Mouse (Mus musculus) kidney, embryonic 15.5 days (tissue): ENCODE results near the gene D130043K22Rik. TPM values are rescaled to one million over a fixed set of nuclear protein-coding genes. Genes with fewer than 3 reads are reported as not detected.

Experiments used
- ATAC-seq: fragments of 200-750 bp; cut with Nextera tagmentation; replicated peaks from 2 replicates; pipeline ENCODE4 v1.8.0; 2017; ENCODE audit warnings: moderate TSS enrichment; ENCODE audit not compliant: low FRiP score
- H3K27ac ChIP-seq: fragments of 300-500 bp; sonication (generic); 2 replicates; pipeline ENCODE4 v1.5.1; 2015; ENCODE audit warnings: mild to moderate bottlenecking, inconsistent platforms
- H3K27me3 ChIP-seq: fragments of 300-500 bp; sonication (generic); 2 replicates; pipeline ENCODE4 v1.6.1; 2015; ENCODE audit warnings: inconsistent platforms
- H3K36me3 ChIP-seq: fragments of 300-500 bp; sonication (generic); 2 replicates; pipeline ENCODE4 v1.6.1; 2015; ENCODE audit warnings: inconsistent platforms
- H3K4me1 ChIP-seq: fragments of 300-500 bp; sonication (generic); 2 replicates; pipeline ENCODE4 v1.6.1; 2015; ENCODE audit warnings: inconsistent platforms
- H3K4me2 ChIP-seq: fragments of 300-500 bp; sonication (generic); 2 replicates; pipeline ENCODE4 v1.6.1; 2015; ENCODE audit warnings: moderate library complexity, mild to moderate bottlenecking, inconsistent platforms
- H3K4me3 ChIP-seq: fragments of 300-500 bp; sonication (generic); replicated peaks from 2 replicates; pipeline ENCODE4 v1.5.1; 2015; ENCODE audit warnings: mild to moderate bottlenecking, inconsistent platforms
- H3K9ac ChIP-seq: fragments of 300-500 bp; sonication (generic); 2 replicates; pipeline ENCODE4 v1.6.1; 2015; ENCODE audit warnings: mild to moderate bottlenecking, inconsistent platforms
- H3K9me3 ChIP-seq: fragments of 300-500 bp; sonication (generic); replicated peaks from 2 replicates; pipeline ENCODE4 v1.6.1; 2016; ENCODE audit warnings: inconsistent platforms
- WGBS: fragments of 180-500 bp; shearing (Covaris S2); methylation state at CpG from one replicate; pipeline ENCODE4 v1.1.7; 2015; ENCODE audit warnings: mixed read lengths; 5-methylcytosine and 5-hydroxymethylcytosine counted together
- polyA plus RNA-seq: library from polyadenylated mRNA; unstranded; fragments of >200 nt; fragmentation: Nextera tagmentation; extraction: Ambion mirVana; gene quantifications from 2 replicates; pipeline ENCODE4 v1.2.1, GENCODE M21; 2015

Gene D130043K22Rik
- polyA plus RNA-seq, 1 experiment from 2014 or later = 0.61 TPM

DNA sequence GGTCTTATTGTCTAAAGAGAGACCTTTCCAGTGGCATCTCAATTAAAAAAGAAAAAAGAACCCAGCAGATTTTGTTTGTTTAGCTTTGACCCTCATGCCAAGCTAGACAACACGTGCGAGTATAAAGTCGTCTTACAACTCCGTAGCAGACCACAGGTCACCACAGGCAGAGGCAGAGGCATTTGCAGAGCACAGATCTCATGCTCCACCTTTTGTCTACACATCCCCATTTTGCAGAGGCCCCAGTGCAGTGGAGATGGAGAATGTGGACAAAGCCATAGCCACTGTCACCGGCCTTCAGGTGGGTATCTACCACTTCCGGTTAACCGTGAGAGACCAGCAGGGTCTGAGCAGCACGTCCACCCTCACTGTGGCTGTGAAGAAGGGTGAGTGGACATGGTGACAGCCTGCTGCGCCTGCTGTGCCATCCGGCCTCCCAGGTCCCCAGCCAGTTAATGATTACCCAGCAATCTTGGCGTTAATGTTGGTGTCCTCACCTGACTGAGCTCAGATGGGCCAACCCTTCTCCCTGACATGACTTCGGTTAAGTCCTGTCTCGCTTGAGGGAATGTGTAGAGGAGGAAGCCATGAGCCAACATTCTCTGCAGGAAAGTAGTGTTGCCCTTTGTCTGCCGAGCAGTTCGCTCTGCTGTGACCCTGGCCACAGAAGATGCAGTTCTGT lies 34.6 kb downstream of the D130043K22Rik start:
- H3K27ac ChIP-seq = peak overlapping the region; percentile 74
- no peak overlapping the region for H3K4me3 ChIP-seq
- H3K9me3 ChIP-seq = no peaks in the 10 kb centered on the region
- H3K27me3 ChIP-seq = no peaks in the 10 kb centered on the region
- 64% methylated on average over 15 of the region's 15 CpGs for WGBS
- peaks cover 12% of the 10 kb centered on the region for H3K4me1 ChIP-seq
- H3K9ac ChIP-seq = no peak overlapping the region
- H3K36me3 ChIP-seq = no peaks in the 10 kb centered on the region
- H3K4me2 ChIP-seq = no peak overlapping the region
- peak; percentile 91 for ATAC-seq

DNA sequence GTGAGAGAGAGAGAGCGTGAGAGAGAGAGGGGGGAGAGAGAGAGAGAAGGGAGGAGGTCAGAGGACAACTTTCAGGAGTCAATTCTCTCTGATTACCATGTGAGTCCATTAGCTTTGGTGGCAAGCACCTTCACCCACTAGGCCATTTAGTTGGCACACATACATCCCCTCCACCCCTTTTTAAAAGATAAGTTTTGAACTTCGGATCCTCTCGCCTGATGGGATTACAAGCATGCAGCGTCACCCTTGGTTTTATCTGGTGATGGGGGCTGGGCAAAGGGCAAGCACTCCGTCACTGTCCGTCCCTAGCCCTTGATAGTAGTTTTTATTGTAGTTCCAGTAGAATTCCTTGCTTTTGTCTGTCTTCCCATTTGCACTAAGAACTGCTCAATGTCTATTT lies 35.3 kb downstream of the D130043K22Rik start:
- no peaks in the 10 kb centered on the region for H3K36me3 ChIP-seq
- H3K9ac ChIP-seq = no peak overlapping the region
- ATAC-seq = 0 out of 2 replicates have a peak, but pooled peaks have one; percentile 15
- no peak overlapping the region for H3K4me3 ChIP-seq
- no peak overlapping the region for H3K4me2 ChIP-seq
- peaks cover 12% of the 10 kb centered on the region for H3K4me1 ChIP-seq
- no peaks in the 10 kb centered on the region for H3K9me3 ChIP-seq
- H3K27me3 ChIP-seq = no peaks in the 10 kb centered on the region
- H3K27ac ChIP-seq = peak overlapping the region; percentile 74
- WGBS = 71% methylated on average over 6 of the region's 6 CpGs

DNA sequence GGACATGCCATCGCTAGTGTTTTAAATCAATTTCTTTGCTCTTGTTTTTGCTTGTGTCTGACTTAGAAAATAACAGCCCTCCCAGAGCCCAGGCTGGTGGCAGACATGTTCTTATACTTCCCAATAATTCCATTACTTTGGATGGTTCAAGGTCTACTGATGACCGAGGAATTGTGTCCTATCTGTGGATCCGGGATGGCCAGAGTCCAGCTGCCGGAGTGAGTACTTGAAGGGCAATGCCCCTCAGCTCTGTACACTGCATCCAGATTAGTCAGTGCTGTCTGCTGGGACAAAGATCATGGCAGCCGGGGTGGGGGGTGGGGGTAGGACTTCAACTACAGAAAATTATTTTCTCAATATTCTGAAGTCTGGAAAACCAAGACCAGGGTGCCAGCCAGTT lies 35.8 kb downstream of the D130043K22Rik start:
- WGBS = 82% methylated on average over 5 of the region's 5 CpGs

DNA sequence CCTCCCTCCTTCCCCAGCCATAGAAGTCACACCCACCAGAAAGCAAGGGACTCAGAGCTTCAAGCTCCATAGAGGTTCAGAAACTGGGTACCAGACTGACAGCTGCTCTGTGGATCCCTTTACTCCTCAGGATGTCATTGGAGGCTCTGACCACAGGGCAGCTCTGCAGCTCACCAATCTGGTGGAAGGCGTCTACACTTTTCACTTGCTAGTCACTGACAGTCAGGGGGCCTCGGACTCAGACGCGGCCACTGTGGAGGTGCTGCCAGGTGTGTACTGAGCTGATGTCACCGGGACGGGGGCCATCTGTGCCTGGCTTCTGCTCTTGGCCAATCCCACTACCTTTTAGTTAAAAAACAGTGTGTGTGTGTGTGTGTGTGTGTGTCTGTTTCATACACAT lies 37.5 kb downstream of the D130043K22Rik start:
- no peak for ATAC-seq
- 95% methylated on average over 6 of the region's 6 CpGs for WGBS
- Histone ChIP-seq H3K27me3 (no peaks in the 10 kb centered on the region), H3K27ac (no peak overlapping the region), H3K4me1 (peaks cover 12% of the 10 kb centered on the region), H3K4me2 (no peak overlapping the region), H3K36me3 (no peaks in the 10 kb centered on the region), H3K4me3 (no peak overlapping the region), H3K9me3 (no peaks in the 10 kb centered on the region), H3K9ac (no peak overlapping the region)

More for the DNA sequence above, 35.8 kb downstream of the D130043K22Rik start:
- no peak for ATAC-seq
- no peaks in the 10 kb centered on the region for H3K36me3 ChIP-seq
- peak overlapping the region; percentile 74 for H3K27ac ChIP-seq
- H3K9me3 ChIP-seq = no peaks in the 10 kb centered on the region
- peaks cover 12% of the 10 kb centered on the region for H3K4me1 ChIP-seq
- H3K9ac ChIP-seq = no peak overlapping the region
- no peak overlapping the region for H3K4me3 ChIP-seq
- H3K27me3 ChIP-seq = no peaks in the 10 kb centered on the region
- H3K4me2 ChIP-seq = no peak overlapping the region

DNA sequence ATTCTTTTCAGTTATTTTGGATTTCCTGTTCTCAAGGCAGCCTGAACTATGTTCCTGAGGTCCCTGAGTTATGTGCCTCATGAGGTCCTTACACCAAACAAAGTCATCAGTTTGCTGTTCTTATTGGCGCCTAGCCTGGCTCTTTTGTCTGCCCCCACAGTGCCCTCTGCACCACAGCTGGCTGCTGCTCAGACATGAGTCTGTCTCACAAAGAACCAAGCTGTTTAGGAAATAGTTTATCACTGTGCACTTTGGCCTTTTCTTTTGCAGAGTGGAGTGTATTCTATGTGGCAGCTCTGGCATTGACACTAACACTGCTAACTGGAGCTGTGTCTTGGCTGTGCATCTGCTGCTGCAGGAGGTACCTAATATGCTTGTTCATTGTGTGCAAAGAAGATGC lies 44.6 kb downstream of the D130043K22Rik start:
- Histone ChIP-seq H3K4me3 (no peak overlapping the region), H3K36me3 (no peaks in the 10 kb centered on the region), H3K27ac (no peak overlapping the region), H3K27me3 (no peaks in the 10 kb centered on the region), H3K9ac (no peak overlapping the region), H3K4me2 (no peak overlapping the region), H3K9me3 (no peaks in the 10 kb centered on the region), H3K4me1 (no peaks in the 10 kb centered on the region)
- 30% methylated on average over 1 of the region's 1 CpGs for WGBS
- peak; percentile 22; the same call in 1 of the 2 replicates for ATAC-seq

DNA sequence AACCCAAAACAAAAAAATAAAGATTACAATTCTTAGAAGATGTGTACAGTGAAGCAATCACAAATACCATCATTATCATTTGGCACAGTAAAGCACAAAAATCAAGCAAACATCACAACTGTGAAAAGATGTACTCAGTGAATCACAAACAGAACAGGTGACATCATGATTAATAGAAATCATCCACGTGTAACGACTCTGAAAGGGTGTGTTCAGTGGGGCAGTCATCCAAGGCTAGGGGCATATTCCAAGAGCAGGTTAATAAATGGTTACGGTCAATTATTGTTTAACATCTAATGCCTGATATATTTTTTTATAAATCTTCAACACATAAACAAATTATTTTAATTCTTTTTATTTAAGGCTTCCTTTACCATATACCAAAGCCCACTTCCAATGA lies 47.6 kb downstream of the D130043K22Rik start:
- no peaks in the 10 kb centered on the region for H3K4me1 ChIP-seq
- H3K4me2 ChIP-seq = no peak overlapping the region
- WGBS = 88% methylated on average over 3 of the region's 3 CpGs
- H3K36me3 ChIP-seq = no peaks in the 10 kb centered on the region
- H3K9ac ChIP-seq = no peak overlapping the region
- ATAC-seq = no peak
- no peaks in the 10 kb centered on the region for H3K9me3 ChIP-seq
- H3K27ac ChIP-seq = no peak overlapping the region
- no peak overlapping the region for H3K4me3 ChIP-seq
- no peaks in the 10 kb centered on the region for H3K27me3 ChIP-seq

DNA sequence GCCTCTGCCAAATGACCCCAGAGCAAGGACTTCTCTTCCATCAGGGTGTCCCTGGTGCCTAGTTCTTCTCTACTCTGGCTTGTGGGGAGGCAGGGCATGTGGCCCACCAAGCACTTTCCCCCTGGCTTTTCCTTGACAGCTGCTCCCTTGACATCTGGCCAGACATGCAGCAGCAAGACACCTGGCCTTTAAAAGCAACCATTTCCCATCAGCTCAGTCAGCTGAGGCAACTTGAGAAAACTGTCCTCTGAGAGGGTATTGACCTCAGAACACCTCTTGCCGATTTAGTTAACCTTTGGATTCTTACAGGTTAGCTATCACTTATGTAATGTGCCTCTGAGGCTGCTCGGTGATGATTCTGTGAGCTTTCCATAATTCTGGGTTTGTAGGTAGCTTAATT lies 48.9 kb downstream of the D130043K22Rik start:
- Histone ChIP-seq H3K4me1 (no peaks in the 10 kb centered on the region), H3K9ac (no peak overlapping the region), H3K4me2 (no peak overlapping the region), H3K36me3 (no peaks in the 10 kb centered on the region), H3K27ac (no peak overlapping the region), H3K27me3 (no peaks in the 10 kb centered on the region), H3K9me3 (no peaks in the 10 kb centered on the region), H3K4me3 (no peak overlapping the region)
- no peak for ATAC-seq
- WGBS = 72% methylated on average over 2 of the region's 2 CpGs

DNA sequence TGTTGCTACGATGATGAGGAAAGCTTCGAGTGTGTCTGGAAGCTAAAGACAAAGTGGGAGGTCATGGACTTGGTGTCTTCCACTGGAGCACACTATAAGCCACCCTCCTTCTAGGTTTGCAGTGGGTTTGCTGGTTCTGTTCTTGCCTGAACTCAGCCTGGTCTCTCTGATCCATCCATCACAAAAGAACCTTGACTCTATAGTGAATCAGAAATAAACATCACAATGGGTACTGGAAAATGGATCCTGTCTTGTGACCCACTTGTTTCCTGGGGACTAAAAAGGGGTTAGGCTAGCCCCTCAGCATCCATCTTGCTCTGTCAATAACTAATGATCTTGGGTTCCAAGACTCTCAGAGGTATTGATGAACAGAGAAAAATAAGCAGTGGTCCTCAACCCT lies 57.0 kb downstream of the D130043K22Rik start:
- H3K27ac ChIP-seq = no peak overlapping the region
- no peak overlapping the region for H3K4me2 ChIP-seq
- no peaks in the 10 kb centered on the region for H3K27me3 ChIP-seq
- H3K4me3 ChIP-seq = no peak overlapping the region
- no peaks in the 10 kb centered on the region for H3K9me3 ChIP-seq
- WGBS = 95% methylated on average over 2 of the region's 2 CpGs
- ATAC-seq = no peak
- H3K9ac ChIP-seq = no peak overlapping the region
- H3K36me3 ChIP-seq = no peaks in the 10 kb centered on the region
- H3K4me1 ChIP-seq = no peaks in the 10 kb centered on the region

DNA sequence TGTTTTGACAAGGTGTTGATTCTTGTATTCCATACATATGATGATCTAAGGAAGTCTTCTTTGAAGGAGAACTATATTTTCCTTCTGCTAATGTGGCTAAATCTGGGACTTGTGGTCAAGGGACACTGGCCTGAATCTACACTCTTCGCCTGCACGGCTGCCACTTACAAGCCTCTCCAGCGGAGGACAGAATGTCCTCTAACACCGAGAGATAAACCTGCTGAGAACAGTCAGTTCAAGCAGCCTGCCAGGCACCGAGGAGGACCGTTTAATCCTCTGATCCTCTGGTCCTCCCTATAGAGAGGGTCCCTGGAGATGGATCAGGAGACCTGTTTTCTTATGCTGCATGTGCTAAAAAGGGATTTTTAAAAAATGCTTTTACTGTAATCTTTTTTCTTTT lies 58.5 kb downstream of the D130043K22Rik start:
- Histone ChIP-seq H3K4me2 (no peak overlapping the region), H3K4me3 (no peak overlapping the region), H3K4me1 (no peaks in the 10 kb centered on the region), H3K36me3 (no peaks in the 10 kb centered on the region), H3K9ac (no peak overlapping the region), H3K9me3 (no peaks in the 10 kb centered on the region), H3K27ac (no peak overlapping the region), H3K27me3 (no peaks in the 10 kb centered on the region)
- WGBS = 81% methylated on average over 6 of the region's 6 CpGs
- ATAC-seq = no peak

DNA sequence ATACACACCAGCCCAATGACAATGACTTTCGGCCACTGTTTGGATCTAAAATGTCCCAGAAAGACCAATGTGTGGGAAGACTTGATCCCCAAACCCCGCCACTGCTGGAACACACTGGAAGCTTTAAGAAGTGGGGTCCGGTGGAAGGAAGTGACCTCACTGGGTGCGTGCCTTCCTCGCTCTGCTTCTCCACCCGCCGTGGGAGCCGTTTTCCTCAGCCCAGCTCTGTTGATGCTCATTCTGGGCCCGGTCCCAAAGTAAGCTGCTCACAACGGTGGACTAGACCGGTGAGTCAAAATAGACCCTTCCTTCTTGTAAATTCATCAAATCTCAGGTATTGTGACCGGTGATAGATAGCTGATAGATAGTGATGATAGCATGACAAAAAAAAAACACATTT lies 60.5 kb downstream of the D130043K22Rik start:
- H3K4me2 ChIP-seq = no peak overlapping the region
- no peaks in the 10 kb centered on the region for H3K9me3 ChIP-seq
- H3K27me3 ChIP-seq = no peaks in the 10 kb centered on the region
- no peak overlapping the region for H3K9ac ChIP-seq
- ATAC-seq = no peak
- H3K4me3 ChIP-seq = no peak overlapping the region
- H3K27ac ChIP-seq = no peak overlapping the region
- no peaks in the 10 kb centered on the region for H3K4me1 ChIP-seq
- 90% methylated on average over 12 of the region's 12 CpGs for WGBS
- no peaks in the 10 kb centered on the region for H3K36me3 ChIP-seq

DNA sequence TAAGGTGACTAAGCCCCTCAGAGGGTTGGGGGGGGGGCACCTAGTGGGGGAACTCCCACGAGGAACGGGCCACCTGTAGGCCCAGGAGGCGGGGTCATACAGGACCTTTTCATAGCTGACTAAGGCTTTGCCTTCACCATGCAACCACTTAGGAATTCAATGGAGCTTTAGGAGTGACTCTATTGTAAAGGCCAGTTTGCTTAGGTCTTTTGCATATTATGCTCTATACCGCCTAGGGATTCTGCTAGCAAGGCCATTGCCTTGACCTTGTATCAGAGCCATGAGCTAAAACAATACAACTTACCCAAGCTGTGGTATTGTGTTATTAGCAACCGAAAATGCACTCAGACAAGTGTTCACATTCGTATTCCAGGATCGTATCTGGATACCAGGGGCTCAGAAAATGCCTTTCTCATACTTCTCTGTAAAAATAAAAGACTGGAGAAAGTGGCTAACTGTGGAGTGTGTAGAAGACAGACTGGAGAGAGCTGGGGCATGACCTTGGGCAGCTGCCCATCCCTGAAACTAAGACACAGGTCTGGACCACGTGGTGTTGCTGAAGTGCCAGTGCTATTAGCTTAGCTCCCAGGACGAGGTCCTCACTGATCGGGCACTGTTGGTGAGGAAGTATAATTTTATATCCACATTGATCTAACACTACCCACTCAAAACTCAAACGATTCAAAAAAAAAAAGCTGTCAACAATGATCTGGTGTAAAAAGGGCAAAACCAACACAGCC lies 62.1 kb downstream of the D130043K22Rik start:
- no peak overlapping the region for H3K9ac ChIP-seq
- ATAC-seq = no peak
- H3K9me3 ChIP-seq = no peaks in the 10 kb centered on the region
- no peaks in the 10 kb centered on the region for H3K4me1 ChIP-seq
- H3K4me3 ChIP-seq = no peak overlapping the region
- H3K27me3 ChIP-seq = no peaks in the 10 kb centered on the region
- 83% methylated on average over 11 of the region's 11 CpGs for WGBS
- no peak overlapping the region for H3K27ac ChIP-seq
- H3K36me3 ChIP-seq = peaks cover 6% of the 10 kb centered on the region
- no peak overlapping the region for H3K4me2 ChIP-seq

DNA sequence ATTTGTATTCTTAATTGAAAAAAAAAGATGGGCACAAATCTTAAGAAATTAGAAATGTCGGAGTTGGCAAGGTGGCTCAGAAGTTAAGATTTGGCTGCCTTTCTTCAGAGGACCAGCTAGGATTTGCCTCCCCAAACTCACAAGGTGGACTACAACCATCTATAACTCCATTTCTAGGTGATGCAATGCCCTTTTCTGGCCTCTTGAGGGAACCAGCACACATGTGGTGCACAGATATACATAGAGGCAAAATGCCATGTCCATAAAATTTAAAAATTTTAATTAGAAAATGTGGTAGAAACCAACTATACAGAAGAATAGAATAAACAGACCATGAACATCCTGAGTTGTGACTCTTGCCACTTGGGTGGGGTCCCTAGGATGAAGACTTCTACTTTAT lies 64.2 kb downstream of the D130043K22Rik start:
- no peaks in the 10 kb centered on the region for H3K9me3 ChIP-seq
- no peak overlapping the region for H3K9ac ChIP-seq
- WGBS = 87% methylated on average over 1 of the region's 1 CpGs
- H3K4me2 ChIP-seq = no peak overlapping the region
- no peak overlapping the region for H3K27ac ChIP-seq
- ATAC-seq = no peak
- H3K27me3 ChIP-seq = no peaks in the 10 kb centered on the region
- H3K4me3 ChIP-seq = no peak overlapping the region
- peaks cover 19% of the 10 kb centered on the region for H3K36me3 ChIP-seq
- H3K4me1 ChIP-seq = no peaks in the 10 kb centered on the region
